Mouse (Mus musculus) small intestine, adult 2 months (tissue): ENCODE measurements around the gene Kdsr.

Source experiments
- CTCF ChIP-seq: fragments of 200-500 bp; IDR thresholded peaks from 2 replicates; pipeline ENCODE4 v1.5.1; 2012; ENCODE audit warnings: low read depth, mild to moderate bottlenecking, control low read depth, inconsistent platforms, low read length, moderate library complexity, mixed read lengths; ENCODE audit not compliant: insufficient replicate concordance, insufficient read length; ENCODE audit errors: extremely low read depth
- POLR2A ChIP-seq: fragments of 200-500 bp; IDR thresholded peaks from 2 replicates; pipeline ENCODE4 v1.6.1; 2012; ENCODE audit warnings: low read depth, mild to moderate bottlenecking, control low read depth, inconsistent platforms, low read length, moderate library complexity

- TF ChIP-seq POLR2A = no peak
- TF ChIP-seq CTCF = peak; percentile 55; the same call in 1 of the 2 replicates
Observed at GRCm38 (mm10) chr1:106738092-106738491, 21.4 kb downstream of the Kdsr start.
